Mouse (Mus musculus): ENCODE measurements around the gene Pom121l12. TPM values are rescaled to one million over a fixed set of nuclear protein-coding genes. Genes with fewer than 3 reads are reported as not detected.

Gene Pom121l12
- not detected for total RNA-seq (2022)

DNA sequence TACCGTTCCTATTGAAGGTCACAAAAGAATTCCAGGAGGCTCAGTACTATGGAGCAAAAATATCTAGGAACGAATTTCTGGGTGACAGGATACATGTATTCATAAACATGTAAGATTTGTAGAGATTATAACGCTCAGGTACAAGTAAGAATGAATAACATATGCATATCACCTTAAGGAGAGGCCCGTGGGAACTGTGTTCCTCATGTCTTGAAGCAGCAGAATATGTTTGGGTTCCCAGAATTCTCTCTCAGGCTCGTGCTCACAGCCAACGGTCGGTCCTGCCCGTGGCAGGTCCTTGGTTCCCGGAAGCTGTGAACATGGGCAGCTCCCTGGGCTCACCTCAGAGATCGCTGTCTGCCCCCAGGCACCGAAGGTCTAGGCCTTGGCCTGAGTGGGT, at the start of gene Pom121l12:
TSS of gene Pom121l12 (plus strand) at position 301 of the 400 bp plus-strand sequence.
- DNase-seq (ENCODE audit: low spot score): no peak

DNA sequence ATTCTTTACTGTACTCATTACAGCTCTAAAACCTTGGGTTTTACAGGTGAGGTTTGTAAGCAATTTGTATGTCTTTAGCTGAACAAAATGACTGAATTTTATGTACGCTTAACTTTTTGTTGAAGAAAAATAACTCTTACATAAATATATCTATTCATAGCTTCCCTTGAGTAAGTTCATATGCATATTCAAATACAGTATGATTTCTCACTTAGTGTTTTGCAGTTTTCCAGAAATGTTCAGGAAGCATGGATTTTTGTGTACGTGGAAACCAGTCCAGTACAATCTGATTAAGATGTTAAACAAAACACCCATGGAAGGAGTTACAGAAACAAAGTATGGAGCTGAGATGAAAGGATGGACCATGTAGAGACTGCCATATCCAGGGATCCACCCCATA, 12.8 kb downstream of the Pom121l12 start:
- no peak for DNase-seq (ENCODE audit: low spot score)
